Mouse (Mus musculus) midbrain, postnatal 0 days (tissue): ENCODE results near the gene Ms4a4b. TPM values are rescaled to one million over a fixed set of nuclear protein-coding genes. Genes with fewer than 3 reads are reported as not detected.
"Not testable (repeated sequence)": the region's sequence is repeated elsewhere in the genome, so short reads cannot be mapped to it uniquely, and the experiment has no call there.

ENCODE experiments used
- ATAC-seq: fragments of 200-750 bp; cut with Nextera tagmentation; 2 replicates; pipeline ENCODE4 v1.8.0; 2017; ENCODE audit warnings: moderate number of reproducible peaks, mild to moderate bottlenecking, moderate TSS enrichment, moderate library complexity; ENCODE audit not compliant: low FRiP score
- DNase-seq: peaks from one replicate; pipeline ENCODE4 v3.0.0-alpha.2; 2015; ENCODE audit warnings: low spot score
- H3K27ac ChIP-seq: fragments of 300-500 bp; sonication (generic); 2 replicates; pipeline ENCODE4 v1.5.1; 2014; ENCODE audit warnings: low read depth, mild to moderate bottlenecking, low read length, mixed read lengths
- H3K27me3 ChIP-seq: fragments of 300-500 bp; sonication (generic); 2 replicates; pipeline ENCODE4 v1.6.1; 2014; ENCODE audit warnings: low read length, control low read depth, mixed read lengths; ENCODE audit not compliant: insufficient read depth
- H3K36me3 ChIP-seq: fragments of 300-500 bp; sonication (generic); 2 replicates; pipeline ENCODE4 v1.6.1; 2014; ENCODE audit warnings: low read length, control low read depth, mixed read lengths; ENCODE audit not compliant: insufficient read depth
- H3K4me1 ChIP-seq: fragments of 300-500 bp; sonication (generic); 2 replicates; pipeline ENCODE4 v1.6.1; 2014; ENCODE audit warnings: mild to moderate bottlenecking, control low read depth, antibody characterized with exemption, low read length, mixed read lengths; ENCODE audit not compliant: insufficient read depth
- H3K4me2 ChIP-seq: fragments of 300-500 bp; sonication (generic); 2 replicates; pipeline ENCODE4 v1.6.1; 2014; ENCODE audit warnings: low read depth, mild to moderate bottlenecking, low read length, mixed read lengths; ENCODE audit not compliant: poor library complexity, severe bottlenecking
- H3K4me3 ChIP-seq: fragments of 300-500 bp; sonication (generic); 2 replicates; pipeline ENCODE4 v1.5.1; 2014; ENCODE audit warnings: low read depth, mild to moderate bottlenecking, low read length, moderate library complexity
- H3K9ac ChIP-seq: fragments of 300-500 bp; sonication (generic); replicated peaks from 2 replicates; pipeline ENCODE4 v1.6.1; 2014; ENCODE audit warnings: mild to moderate bottlenecking, low read length, moderate library complexity, mixed read lengths; ENCODE audit not compliant: poor library complexity, severe bottlenecking
- H3K9me3 ChIP-seq: fragments of 300-500 bp; sonication (generic); 2 replicates; pipeline ENCODE4 v1.6.1; 2016; ENCODE audit warnings: low read length, control low read depth
- CTCF ChIP-seq: IDR thresholded peaks from 2 replicates; pipeline ENCODE4 v1.5.1; 2016; ENCODE audit warnings: antibody characterized with exemption, mild to moderate bottlenecking
- WGBS: fragments of 180-500 bp; shearing (Covaris S2); extraction: QIAGEN DNeasy Blood & Tissue Kit; methylation state at CpG from one replicate; pipeline ENCODE4 v1.1.7; 2014; 5-methylcytosine and 5-hydroxymethylcytosine counted together
- polyA plus RNA-seq: library from polyadenylated mRNA; unstranded; fragments of >200 nt; fragmentation: Nextera tagmentation; extraction: Ambion mirVana; gene quantifications from 2 replicates; pipeline ENCODE4 v1.2.1, GENCODE M21; 2015
- total RNA-seq: library from RNA; depleted of rRNA; stranded (reverse); fragments of >200 nt; gene quantifications from 2 replicates; pipeline ENCODE4 v1.2.3, GENCODE M21; 2014

Gene Ms4a4b
- total and polyA plus RNA-seq, 2 experiments from 2014 or later = not detected

- DNase-seq (no peak), ATAC-seq (no peak)
- WGBS = 95% methylated on average over 1 of the region's 1 CpGs
- no peaks in the 10 kb centered on the region for H3K36me3 ChIP-seq
- H3K4me3 ChIP-seq = no peak overlapping the region
- no peak for TF ChIP-seq CTCF
- H3K27ac ChIP-seq = no peak overlapping the region
- H3K27me3 ChIP-seq = no peaks in the 10 kb centered on the region
- H3K9me3 ChIP-seq = no peaks in the 10 kb centered on the region
- no peaks in the 10 kb centered on the region for H3K4me1 ChIP-seq
- H3K4me2 ChIP-seq = no peak overlapping the region
- H3K9ac ChIP-seq = no peak overlapping the region
Observed at GRCm38 (mm10) chr19:11414084-11414483, 29.3 kb upstream of the Ms4a4b start.

- ATAC-seq (no peak), DNase-seq (no peak)
- Histone ChIP-seq H3K9ac (no peak overlapping the region), H3K4me1 (no peaks in the 10 kb centered on the region), H3K4me2 (no peak overlapping the region), H3K4me3 (no peak overlapping the region), H3K27ac (no peak overlapping the region), H3K9me3 (no peaks in the 10 kb centered on the region), H3K36me3 (no peaks in the 10 kb centered on the region), H3K27me3 (no peaks in the 10 kb centered on the region)
- TF ChIP-seq CTCF = no peak
- WGBS = 68% methylated on average over 3 of the region's 3 CpGs
Observed at GRCm38 (mm10) chr19:11415581-11415980, 27.8 kb upstream of the Ms4a4b start.

GRCm38 (mm10) chr19:11418865-11419264 lies 24.5 kb upstream of the Ms4a4b start:
- not testable (repeated sequence) for H3K36me3 ChIP-seq, H3K27me3 ChIP-seq, H3K4me3 ChIP-seq, H3K4me2 ChIP-seq, H3K9ac ChIP-seq, H3K27ac ChIP-seq, H3K4me1 ChIP-seq, DNase-seq, H3K9me3 ChIP-seq, ATAC-seq
- 76% methylated on average over 2 of the region's 3 CpGs for WGBS

GRCm38 (mm10) chr19:11431209-11431608 lies 12.1 kb upstream of the Ms4a4b start:
- not testable (repeated sequence) for H3K9me3 ChIP-seq, H3K27me3 ChIP-seq, H3K9ac ChIP-seq, H3K4me3 ChIP-seq, H3K4me2 ChIP-seq, H3K4me1 ChIP-seq, ATAC-seq, H3K27ac ChIP-seq, DNase-seq, H3K36me3 ChIP-seq
- WGBS = 83% methylated on average over 1 of the region's 1 CpGs

GRCm38 (mm10) chr19:11435058-11435834 lies 8.1 kb upstream of the Ms4a4b start:
- Histone ChIP-seq H3K36me3 (no peaks in the 10 kb centered on the region), H3K4me1 (no peaks in the 10 kb centered on the region), H3K9ac (no peak overlapping the region), H3K27me3 (no peaks in the 10 kb centered on the region), H3K4me2 (no peak overlapping the region), H3K4me3 (no peak overlapping the region), H3K9me3 (no peaks in the 10 kb centered on the region), H3K27ac (no peak overlapping the region)
- WGBS = 88% methylated on average over 4 of the region's 4 CpGs
- TF ChIP-seq CTCF = no peak
- ATAC-seq (no peak), DNase-seq (no peak)

- 88% methylated on average over 5 of the region's 5 CpGs for WGBS
- no peak overlapping the region for H3K27ac ChIP-seq
- H3K36me3 ChIP-seq = no peaks in the 10 kb centered on the region
- ATAC-seq (no peak), DNase-seq (no peak)
- H3K4me1 ChIP-seq = no peaks in the 10 kb centered on the region
- no peak overlapping the region for H3K4me2 ChIP-seq
- H3K27me3 ChIP-seq = no peaks in the 10 kb centered on the region
- no peak for TF ChIP-seq CTCF
- H3K4me3 ChIP-seq = no peak overlapping the region
- H3K9me3 ChIP-seq = no peaks in the 10 kb centered on the region
- no peak overlapping the region for H3K9ac ChIP-seq
Observed at GRCm38 (mm10) chr19:11443964-11444363, 611 bp downstream of the Ms4a4b start.
